Comparison of ENCODE assay signal across 20 mouse cellular contexts in the genomic region with DNA sequence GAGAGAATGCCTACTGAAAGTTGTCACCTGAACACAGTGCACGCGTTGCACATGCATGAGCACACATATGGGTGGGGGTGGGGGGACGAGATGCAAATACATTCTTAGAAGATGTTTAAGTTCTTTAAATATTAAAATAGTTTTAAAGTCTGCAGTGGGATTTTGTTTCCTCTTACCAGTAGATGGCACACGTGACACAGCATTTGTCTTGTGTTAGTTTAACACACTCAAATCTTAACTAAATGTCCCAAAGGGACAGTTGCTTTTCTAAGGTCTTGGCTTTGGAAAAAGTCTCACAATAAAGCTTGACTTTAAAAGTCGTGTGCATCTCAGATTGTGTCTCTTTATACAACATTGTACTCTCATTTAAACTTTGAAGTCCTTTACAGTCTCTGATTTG.
DNase-seq lines count a peak whose midpoint lies in the region; ATAC-seq and TF ChIP-seq lines count a peak whose summit lies in the region.
"Had no signal": no experiment of that assay in that cellular context is flagged by ENCODE, and none has a peak within 500 bp of the region (broad histone marks: within the 10 kb centered on the region; RNA-seq: fewer than 3 reads in every experiment).

No protein-coding gene starts in this region.

- DNase-seq in forebrain, embryonic 14.5 days (ENCODE audit: low spot score): peak; percentile 55
- no peak for DNase-seq in forebrain, embryonic 10.5 days (ENCODE audit: extremely low spot score, low spot score)
- peak; percentile 53 for DNase-seq in kidney, postnatal 0 days (ENCODE audit: low spot score)
- DNase-seq in kidney, adult 11 months: no peak
- DNase-seq in midbrain, postnatal 0 days (ENCODE audit: low spot score): peak; percentile 56
- DNase-seq in spleen, postnatal 10 days (ENCODE audit: low spot score in 2 of 2): no peak
- no peak for DNase-seq in adrenal gland, postnatal 10 days
- DNase-seq: adrenal gland, postnatal 36 days; gastrocnemius, postnatal 10 days; kidney, postnatal 14 days; left cerebral cortex, postnatal 4 days; lung, postnatal 36 days; thymus, postnatal 36 days had no signal

- H3K4me3 ChIP-seq in forebrain, embryonic 14.5 days (ENCODE audit: low read depth, low read length): no peak overlapping the region
- H3K4me3 ChIP-seq in forebrain, embryonic 10.5 days: no peak overlapping the region
- no peak overlapping the region for H3K4me3 ChIP-seq in kidney, postnatal 0 days (replicated peaks; ENCODE audit: low read depth, low read length)
- H3K4me3 ChIP-seq in midbrain, postnatal 0 days (ENCODE audit: low read depth, low read length): no peak overlapping the region
- no peak overlapping the region for H3K4me3 ChIP-seq in midbrain, embryonic 16.5 days (ENCODE audit: low read depth, low read length)
- H3K4me3 ChIP-seq: embryonic facial prominence, embryonic 15.5 days; forebrain, embryonic 13.5 days; heart, embryonic 10.5 days had no signal

- peaks cover 34% of the 10 kb centered on the region for H3K36me3 ChIP-seq in forebrain, embryonic 14.5 days (ENCODE audit: control insufficient read depth, insufficient read depth, low read length)
- H3K36me3 ChIP-seq in forebrain, embryonic 10.5 days (replicated peaks): peaks cover 91% of the 10 kb centered on the region
- peaks cover 18% of the 10 kb centered on the region for H3K36me3 ChIP-seq in kidney, postnatal 0 days (ENCODE audit: insufficient read depth, low read length)
- peaks cover 11% of the 10 kb centered on the region for H3K36me3 ChIP-seq in midbrain, postnatal 0 days (ENCODE audit: insufficient read depth, low read length)
- peaks cover 12% of the 10 kb centered on the region for H3K36me3 ChIP-seq in midbrain, embryonic 16.5 days (ENCODE audit: control insufficient read depth, insufficient read depth, low read length)

- H3K9ac ChIP-seq in forebrain, embryonic 14.5 days (ENCODE audit: low read length): no peak overlapping the region
- H3K9ac ChIP-seq in kidney, postnatal 0 days (ENCODE audit: low read depth, low read length): no peak overlapping the region
- no peak overlapping the region for H3K9ac ChIP-seq in midbrain, postnatal 0 days (replicated peaks; ENCODE audit: low read length, poor library complexity, severe bottlenecking)
- no peak overlapping the region for H3K9ac ChIP-seq in midbrain, embryonic 16.5 days (ENCODE audit: low read depth, low read length)
- H3K9ac ChIP-seq: embryonic facial prominence, embryonic 15.5 days; forebrain, embryonic 13.5 days; liver, embryonic 14.5 days had no signal

- TF ChIP-seq CTCF in kidney, postnatal 0 days (IDR thresholded peaks at IDR 0.05; ENCODE audit: low read depth): peak; percentile 63
- peak; percentile 74 for TF ChIP-seq CTCF in midbrain, postnatal 0 days (IDR thresholded peaks at IDR 0.05)

- ATAC-seq in forebrain, embryonic 14.5 days: no peak
- no peak for ATAC-seq in kidney, postnatal 0 days (replicated peaks; ENCODE audit: low FRiP score, low read depth)
- ATAC-seq in midbrain, postnatal 0 days (ENCODE audit: low FRiP score): no peak
- ATAC-seq in midbrain, embryonic 16.5 days: no peak
- ATAC-seq: forebrain, embryonic 13.5 days; hindbrain, embryonic 16.5 days had no signal

- H3K4me2 ChIP-seq in forebrain, embryonic 14.5 days (ENCODE audit: low read length): no peak overlapping the region
- H3K4me2 ChIP-seq in kidney, postnatal 0 days (ENCODE audit: low read length): no peak overlapping the region
- no peak overlapping the region for H3K4me2 ChIP-seq in midbrain, postnatal 0 days (ENCODE audit: low read depth, low read length, poor library complexity, severe bottlenecking)
- no peak overlapping the region for H3K4me2 ChIP-seq in midbrain, embryonic 16.5 days (ENCODE audit: low read length)
- H3K4me2 ChIP-seq: embryonic facial prominence, embryonic 15.5 days; forebrain, embryonic 13.5 days; midbrain, embryonic 11.5 days had no signal

- 85% methylated on average over 5 of the region's 5 CpGs for WGBS in forebrain, embryonic 14.5 days
- 86% methylated on average over 5 of the region's 5 CpGs for WGBS in forebrain, embryonic 10.5 days
- 78% methylated on average over 5 of the region's 5 CpGs for WGBS in kidney, postnatal 0 days
- WGBS in midbrain, postnatal 0 days: 81% methylated on average over 5 of the region's 5 CpGs
- WGBS in midbrain, embryonic 16.5 days: 85% methylated on average over 5 of the region's 5 CpGs

- no peaks in the 10 kb centered on the region for H3K4me1 ChIP-seq in forebrain, embryonic 14.5 days (ENCODE audit: control insufficient read depth, insufficient read depth, low read length)
- H3K4me1 ChIP-seq in forebrain, embryonic 10.5 days: no peaks in the 10 kb centered on the region
- no peaks in the 10 kb centered on the region for H3K4me1 ChIP-seq in kidney, postnatal 0 days (replicated peaks; ENCODE audit: insufficient read depth, low read length)
- no peaks in the 10 kb centered on the region for H3K4me1 ChIP-seq in midbrain, postnatal 0 days (ENCODE audit: insufficient read depth, low read length)
- no peaks in the 10 kb centered on the region for H3K4me1 ChIP-seq in midbrain, embryonic 16.5 days (ENCODE audit: control insufficient read depth, insufficient read depth, low read length)
- H3K4me1 ChIP-seq: embryonic facial prominence, embryonic 15.5 days; forebrain, embryonic 13.5 days; heart, embryonic 10.5 days had no signal

- no peaks in the 10 kb centered on the region for H3K27me3 ChIP-seq in forebrain, embryonic 14.5 days (replicated peaks; ENCODE audit: control insufficient read depth, insufficient read depth, low read length)
- no peaks in the 10 kb centered on the region for H3K27me3 ChIP-seq in forebrain, embryonic 10.5 days (ENCODE audit: poor library complexity, severe bottlenecking)
- no peaks in the 10 kb centered on the region for H3K27me3 ChIP-seq in kidney, postnatal 0 days (ENCODE audit: insufficient read depth, low read length)
- no peaks in the 10 kb centered on the region for H3K27me3 ChIP-seq in midbrain, postnatal 0 days (ENCODE audit: insufficient read depth, low read length)
- H3K27me3 ChIP-seq in midbrain, embryonic 16.5 days (ENCODE audit: control insufficient read depth, insufficient read depth, low read depth, low read length): no peaks in the 10 kb centered on the region
- H3K27me3 ChIP-seq: embryonic facial prominence, embryonic 15.5 days; forebrain, embryonic 13.5 days had no signal

- no peak overlapping the region for H3K27ac ChIP-seq in forebrain, embryonic 14.5 days (ENCODE audit: low read depth, low read length)
- H3K27ac ChIP-seq in forebrain, embryonic 10.5 days: no peak overlapping the region
- no peak overlapping the region for H3K27ac ChIP-seq in kidney, postnatal 0 days
- no peak overlapping the region for H3K27ac ChIP-seq in midbrain, postnatal 0 days (ENCODE audit: low read depth, low read length)
- no peak overlapping the region for H3K27ac ChIP-seq in midbrain, embryonic 16.5 days (ENCODE audit: low read length)
- H3K27ac ChIP-seq: embryonic facial prominence, embryonic 15.5 days; forebrain, embryonic 13.5 days; heart, embryonic 10.5 days; liver, embryonic 14.5 days had no signal

- H3K9me3 ChIP-seq in forebrain, embryonic 14.5 days (replicated peaks; ENCODE audit: control insufficient read depth, low read length): no peaks in the 10 kb centered on the region
- H3K9me3 ChIP-seq in forebrain, embryonic 10.5 days: no peaks in the 10 kb centered on the region
- H3K9me3 ChIP-seq in kidney, postnatal 0 days (replicated peaks; ENCODE audit: low read length): no peaks in the 10 kb centered on the region
- no peaks in the 10 kb centered on the region for H3K9me3 ChIP-seq in midbrain, postnatal 0 days (ENCODE audit: low read length)
- H3K9me3 ChIP-seq in midbrain, embryonic 16.5 days (replicated peaks; ENCODE audit: control insufficient read depth, low read length, poor library complexity, severe bottlenecking): no peaks in the 10 kb centered on the region
- H3K9me3 ChIP-seq: embryonic facial prominence, embryonic 15.5 days; forebrain, embryonic 13.5 days; heart, embryonic 10.5 days had no signal

Comparison
In these comparisons a context has a peak if more than half of its experiments do, and no peak if none do; other contexts are left out.
1. DNase-seq: peak in forebrain, embryonic 14.5 days (single experiment), kidney, postnatal 0 days (single experiment) and midbrain, postnatal 0 days (single experiment); none in forebrain, embryonic 10.5 days (single experiment), kidney, adult 11 months (single experiment), spleen, postnatal 10 days (0 of 2) and adrenal gland, postnatal 10 days (single experiment).